Mouse (Mus musculus) liver (tissue): ENCODE measurements around the gene Sult2a6.

Source experiments
- DNase-seq: peaks from one replicate; pipeline ENCODE4 v3.0.0-alpha.2; 2020; ENCODE audit warnings: mixed read lengths

The Sult2a6 gene

GRCm38 (mm10) chr7:14254770-14255169 lies at the start of gene Sult2a6:
Sult2a6 (minus strand) TSS chr7:14254870.
- no peak for DNase-seq

GRCm38 (mm10) chr7:14215231-14215630 lies 39.4 kb downstream of the Sult2a6 start:
- no peak for DNase-seq

- DNase-seq = no peak
These were observed 51.3 kb downstream of the Sult2a6 start for GRCm38 (mm10) chr7:14203417-14203816.

GRCm38 (mm10) chr7:14202487-14202886 lies 52.2 kb downstream of the Sult2a6 start:
- no peak for DNase-seq
